Mouse (Mus musculus): Measurements from ENCODE around the gene Rybp. TPM values are rescaled to one million over a fixed set of nuclear protein-coding genes. Genes with fewer than 3 reads are reported as not detected.

The Rybp gene
- polyA plus RNA-seq, 1 experiment from 2014 or later, result 18.8 TPM

GRCm38 (mm10) chr6:100255411-100255810 is 31.9 kb downstream of the Rybp start:
- Histone ChIP-seq H3K27me3 (ENCODE audit: insufficient read depth, low read length) (no peaks in the 10 kb centered on the region), H3K36me3 (ENCODE audit: insufficient read depth, low read length) (no peaks in the 10 kb centered on the region), H3K27ac (no peak overlapping the region), H3K4me1 (replicated peaks; ENCODE audit: insufficient read depth, low read length) (no peaks in the 10 kb centered on the region), H3K9ac (ENCODE audit: low read depth, low read length) (no peak overlapping the region), H3K4me3 (replicated peaks; ENCODE audit: low read depth, low read length) (no peak overlapping the region), H3K4me2 (ENCODE audit: low read length) (no peak overlapping the region), H3K9me3 (replicated peaks; ENCODE audit: low read length) (no peaks in the 10 kb centered on the region)
- DNase-seq (ENCODE audit: low spot score), result no peak
- ATAC-seq (replicated peaks; ENCODE audit: low FRiP score, low read depth), result no peak
- no peak for TF ChIP-seq CTCF (IDR thresholded peaks at IDR 0.05; ENCODE audit: low read depth)
- WGBS, result 56% methylated on average over 1 of the region's 1 CpGs

- no peak overlapping the region for H3K9ac ChIP-seq (ENCODE audit: low read depth, low read length)
- no peaks in the 10 kb centered on the region for H3K27me3 ChIP-seq (ENCODE audit: insufficient read depth, low read length)
- no peak for TF ChIP-seq CTCF (IDR thresholded peaks at IDR 0.05; ENCODE audit: low read depth)
- ATAC-seq (replicated peaks; ENCODE audit: low FRiP score, low read depth) (no peak), DNase-seq (ENCODE audit: low spot score) (no peak)
- H3K4me1 ChIP-seq (replicated peaks; ENCODE audit: insufficient read depth, low read length), result no peaks in the 10 kb centered on the region
- H3K27ac ChIP-seq, result no peak overlapping the region
- no peak overlapping the region for H3K4me2 ChIP-seq (ENCODE audit: low read length)
- H3K36me3 ChIP-seq (ENCODE audit: insufficient read depth, low read length), result no peaks in the 10 kb centered on the region
- no peaks in the 10 kb centered on the region for H3K9me3 ChIP-seq (replicated peaks; ENCODE audit: low read length)
- H3K4me3 ChIP-seq (replicated peaks; ENCODE audit: low read depth, low read length), result no peak overlapping the region
- 91% methylated on average over 1 of the region's 1 CpGs for WGBS
Measured at GRCm38 (mm10) chr6:100254671-100255070, 32.6 kb downstream of the Rybp start.

- 71% methylated on average over 3 of the region's 3 CpGs for WGBS
- no peak overlapping the region for H3K4me2 ChIP-seq (ENCODE audit: low read length)
- no peak overlapping the region for H3K4me3 ChIP-seq (replicated peaks; ENCODE audit: low read depth, low read length)
- TF ChIP-seq CTCF (IDR thresholded peaks at IDR 0.05; ENCODE audit: low read depth), result no peak
- no peak overlapping the region for H3K27ac ChIP-seq
- no peaks in the 10 kb centered on the region for H3K9me3 ChIP-seq (replicated peaks; ENCODE audit: low read length)
- ATAC-seq (replicated peaks; ENCODE audit: low FRiP score, low read depth) (no peak), DNase-seq (ENCODE audit: low spot score) (no peak)
- H3K36me3 ChIP-seq (ENCODE audit: insufficient read depth, low read length), result no peaks in the 10 kb centered on the region
- H3K27me3 ChIP-seq (ENCODE audit: insufficient read depth, low read length), result no peaks in the 10 kb centered on the region
- H3K4me1 ChIP-seq (replicated peaks; ENCODE audit: insufficient read depth, low read length), result 0 out of 2 replicates have a peak, but pooled peaks cover 7% of the 10 kb centered on the region
- no peak overlapping the region for H3K9ac ChIP-seq (ENCODE audit: low read depth, low read length)
Measured at GRCm38 (mm10) chr6:100244474-100244873, 42.8 kb downstream of the Rybp start.

- H3K4me2 ChIP-seq (ENCODE audit: low read length), result no peak overlapping the region
- ATAC-seq (replicated peaks; ENCODE audit: low FRiP score, low read depth) (no peak), DNase-seq (ENCODE audit: low spot score) (no peak)
- no peak overlapping the region for H3K9ac ChIP-seq (ENCODE audit: low read depth, low read length)
- H3K4me1 ChIP-seq (replicated peaks; ENCODE audit: insufficient read depth, low read length), result no peaks in the 10 kb centered on the region
- no peaks in the 10 kb centered on the region for H3K36me3 ChIP-seq (ENCODE audit: insufficient read depth, low read length)
- H3K4me3 ChIP-seq (replicated peaks; ENCODE audit: low read depth, low read length), result no peak overlapping the region
- H3K27me3 ChIP-seq (ENCODE audit: insufficient read depth, low read length), result no peaks in the 10 kb centered on the region
- no peak overlapping the region for H3K27ac ChIP-seq
- H3K9me3 ChIP-seq (replicated peaks; ENCODE audit: low read length), result no peaks in the 10 kb centered on the region
- TF ChIP-seq CTCF (IDR thresholded peaks at IDR 0.05; ENCODE audit: low read depth), result no peak
Measured at GRCm38 (mm10) chr6:100235036-100235435, 52.2 kb downstream of the Rybp start.

GRCm38 (mm10) chr6:100233522-100233921 is 53.8 kb downstream of the Rybp start:
- Histone ChIP-seq H3K4me1 (replicated peaks; ENCODE audit: insufficient read depth, low read length) (no peaks in the 10 kb centered on the region), H3K4me2 (ENCODE audit: low read length) (no peak overlapping the region), H3K27ac (no peak overlapping the region), H3K4me3 (replicated peaks; ENCODE audit: low read depth, low read length) (no peak overlapping the region), H3K9me3 (replicated peaks; ENCODE audit: low read length) (no peaks in the 10 kb centered on the region), H3K9ac (ENCODE audit: low read depth, low read length) (no peak overlapping the region), H3K27me3 (ENCODE audit: insufficient read depth, low read length) (no peaks in the 10 kb centered on the region), H3K36me3 (ENCODE audit: insufficient read depth, low read length) (no peaks in the 10 kb centered on the region)
- no peak for ATAC-seq (replicated peaks; ENCODE audit: low FRiP score, low read depth)
- no peak for DNase-seq (ENCODE audit: low spot score)
- 82% methylated on average over 3 of the region's 3 CpGs for WGBS
- no peak for TF ChIP-seq CTCF (IDR thresholded peaks at IDR 0.05; ENCODE audit: low read depth)

GRCm38 (mm10) chr6:100233061-100233460 is 54.2 kb downstream of the Rybp start:
- Histone ChIP-seq H3K4me2 (ENCODE audit: low read length) (no peak overlapping the region), H3K9me3 (replicated peaks; ENCODE audit: low read length) (no peaks in the 10 kb centered on the region), H3K27ac (no peak overlapping the region), H3K4me3 (replicated peaks; ENCODE audit: low read depth, low read length) (no peak overlapping the region), H3K9ac (ENCODE audit: low read depth, low read length) (no peak overlapping the region), H3K36me3 (ENCODE audit: insufficient read depth, low read length) (no peaks in the 10 kb centered on the region), H3K4me1 (replicated peaks; ENCODE audit: insufficient read depth, low read length) (no peaks in the 10 kb centered on the region), H3K27me3 (ENCODE audit: insufficient read depth, low read length) (no peaks in the 10 kb centered on the region)
- no peak for TF ChIP-seq CTCF (IDR thresholded peaks at IDR 0.05; ENCODE audit: low read depth)
- 38% methylated on average over 4 of the region's 4 CpGs for WGBS
- DNase-seq (ENCODE audit: low spot score) (no peak), ATAC-seq (replicated peaks; ENCODE audit: low FRiP score, low read depth) (no peak)

GRCm38 (mm10) chr6:100226204-100226603 is 61.1 kb downstream of the Rybp start:
- Histone ChIP-seq H3K4me3 (replicated peaks; ENCODE audit: low read depth, low read length) (no peak overlapping the region), H3K36me3 (ENCODE audit: insufficient read depth, low read length) (no peaks in the 10 kb centered on the region), H3K27me3 (ENCODE audit: insufficient read depth, low read length) (no peaks in the 10 kb centered on the region), H3K4me1 (replicated peaks; ENCODE audit: insufficient read depth, low read length) (no peaks in the 10 kb centered on the region), H3K4me2 (ENCODE audit: low read length) (no peak overlapping the region), H3K27ac (no peak overlapping the region), H3K9ac (ENCODE audit: low read depth, low read length) (no peak overlapping the region), H3K9me3 (replicated peaks; ENCODE audit: low read length) (no peaks in the 10 kb centered on the region)
- 51% methylated on average over 2 of the region's 2 CpGs for WGBS
- DNase-seq (ENCODE audit: low spot score) (no peak), ATAC-seq (replicated peaks; ENCODE audit: low FRiP score, low read depth) (no peak)
- TF ChIP-seq CTCF (IDR thresholded peaks at IDR 0.05; ENCODE audit: low read depth), result no peak

All from kidney, postnatal 0 days (tissue).